ENCODE assay signal across 8 mouse cellular contexts in the genomic region with DNA sequence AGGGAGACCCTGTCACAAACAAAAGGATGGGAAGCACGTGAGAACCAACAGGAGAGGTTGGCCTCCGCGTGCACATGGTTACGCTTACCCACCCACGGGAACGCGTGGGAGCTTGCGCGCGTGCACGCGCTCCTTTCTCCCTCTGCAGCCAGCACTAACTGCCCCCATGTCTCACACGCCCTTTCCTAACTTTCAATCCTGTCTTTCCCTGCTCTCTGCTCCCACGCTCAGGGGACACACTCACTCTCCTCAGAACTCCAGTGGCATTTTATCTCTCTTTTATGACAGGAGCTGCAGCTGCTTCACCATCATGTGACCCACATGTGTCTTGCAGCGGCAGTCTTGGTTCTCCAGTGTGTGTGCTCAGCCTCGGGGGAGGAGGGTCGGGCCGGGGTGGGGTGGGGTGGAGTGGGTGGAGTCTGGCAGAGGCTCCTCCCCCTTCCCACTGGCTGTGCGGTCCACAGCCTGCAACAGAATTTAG. TPM values are rescaled to one million over a fixed set of nuclear protein-coding genes. Genes with fewer than 3 reads are reported as not detected.
DNase-seq lines count a peak whose midpoint lies in the region.

No protein-coding gene starts in this region.

- H3K79me2 ChIP-seq in macrophage (ENCODE audit: inconsistent target), result no peaks in the 10 kb centered on the region

- peak; percentile 46 for DNase-seq in Muller cell, postnatal 12 days (ENCODE audit: inconsistent ontology term)
- DNase-seq in embryo, embryonic 10.5 days (ENCODE audit: low spot score), result peak; percentile 74
- DNase-seq in gastrocnemius, postnatal 10 days, result peak; percentile 67
- DNase-seq in induced T-regulatory cell, adult 2 months (ENCODE audit: low read depth), result peak; percentile 47
- peak; percentile 79 to 91 for DNase-seq in left cerebral cortex, postnatal 14 days (ENCODE audit: low spot score in 2 of 2)
- peak; percentile 72 for DNase-seq in right cerebral cortex, postnatal 14 days
- no peak for DNase-seq in adipocyte (ENCODE audit: low spot score)

- H3K36me3 ChIP-seq in macrophage (ENCODE audit: inconsistent target), result no peaks in the 10 kb centered on the region

- intact Hi-C loops in left cerebral cortex, postnatal 14 days (cut with DNase I), result loop anchor here (5.0 kb wide), 1 partner anchor 36 kb away; no protein-coding TSS in a partner anchor

- peak overlapping the region; percentile 31 for H3K4me3 ChIP-seq in macrophage (ENCODE audit: inconsistent target)

- H3K27ac ChIP-seq in macrophage, result peak overlapping the region; percentile 51

- WGBS in macrophage (ENCODE audit: missing documents), result 4% methylated on average over 18 of the region's 19 CpGs

RNA-seq across cellular contexts. Expression of a gene that starts 5.1 kb away (rescaled TPM):
- 1 to 10 TPM; 2.4 to 2.9 TPM for total RNA-seq in gastrocnemius, postnatal 10 days (2021)
- 10 to 100 TPM; 10.9 to 12.3 TPM for total RNA-seq in left cerebral cortex, postnatal 14 days (2021)
- total RNA-seq in macrophage (2018; cell fraction: chromatin; rRNA removed), result 10 to 100 TPM in 23 of 26 experiments, 1 to 10 TPM in 3; 5.3 to 58.1 (median 26.3) TPM
- 10 to 100 TPM in 19 of 26 experiments, 1 to 10 TPM in 7; 7.7 to 19.7 (median 11.1) TPM for total RNA-seq in macrophage (2018; cell fraction: cytosol; rRNA removed)
- total RNA-seq in macrophage (2018; cell fraction: nucleus; rRNA removed), result 10 to 100 TPM in 21 of 26 experiments, 1 to 10 TPM in 5; 5.7 to 35.3 (median 16.0) TPM
- 5.0 to 14.1 TPM (median 9.5 TPM) in 3 replicates for polyA plus RNA-seq in macrophage (2018)

RNA-seq across cellular contexts. Expression of a gene that starts 17.6 kb away (rescaled TPM):
- 10 to 100 TPM; 24.7 to 27.4 TPM for total RNA-seq in gastrocnemius, postnatal 10 days (2021)
- 10 to 100 TPM; 52.3 to 53.7 TPM for total RNA-seq in left cerebral cortex, postnatal 14 days (2021)
- under 1 TPM in 2 of 26 experiments, not detected in 24; 0.16 TPM for total RNA-seq in macrophage (2018; cell fraction: chromatin; rRNA removed)
- under 1 TPM in 11 of 26 experiments, not detected in 15; 0.03 to 0.14 (median 0.04) TPM for total RNA-seq in macrophage (2018; cell fraction: cytosol; rRNA removed)
- under 1 TPM in 4 of 26 experiments, not detected in 22; 0.10 to 0.15 (median 0.11) TPM for total RNA-seq in macrophage (2018; cell fraction: nucleus; rRNA removed)
- polyA plus RNA-seq in macrophage (2018), result 0.03 TPM in 1 of 3 replicates, not detected in the others

RNA-seq across cellular contexts. Expression of a gene that starts 58.2 kb away (rescaled TPM):
- total RNA-seq in gastrocnemius, postnatal 10 days (2021), result under 1 TPM; 0.29 to 0.66 TPM
- total RNA-seq in left cerebral cortex, postnatal 14 days (2021), result under 1 TPM in 1 of 2 experiments, not detected in 1; 0.17 TPM
- total RNA-seq in macrophage (2018; cell fraction: chromatin; rRNA removed), result not detected
- total RNA-seq in macrophage (2018; cell fraction: cytosol; rRNA removed), result not detected
- total RNA-seq in macrophage (2018; cell fraction: nucleus; rRNA removed), result not detected
- not detected in 3 replicates for polyA plus RNA-seq in macrophage (2018)
